Mouse (Mus musculus): ENCODE measurements at regions not wholly inside any gene's neighbourhood (a gene's known extent, or its start where the extent isn't known, plus 50 kb on each side); places are given as distances from the start of the nearest gene placed in this dataset.
A peak's percentile ranks its signal among the peaks of the same experiment; 100 is the strongest.

GRCm38 (mm10) chr13:72097811-72098210, 134.3 kb upstream of the Irx1 start:
- H3K9me3 ChIP-seq (ENCODE audit: control insufficient read depth): no peaks in the 10 kb centered on the region
- ATAC-seq: no peak
- 64% methylated on average over 11 of the region's 11 CpGs for WGBS

GRCm38 (mm10) chr13:72100741-72101140, 137.2 kb upstream of the Irx1 start:
- no peaks in the 10 kb centered on the region for H3K9me3 ChIP-seq (ENCODE audit: control insufficient read depth)
- H3K4me2 ChIP-seq (replicated peaks; ENCODE audit: low read depth): no peak overlapping the region
- H3K27ac ChIP-seq (ENCODE audit: low read depth, low read length): no peak overlapping the region
- no peaks in the 10 kb centered on the region for H3K36me3 ChIP-seq (ENCODE audit: control insufficient read depth, insufficient read depth)
- WGBS: 83% methylated on average over 5 of the region's 5 CpGs
- no peak overlapping the region for H3K4me3 ChIP-seq (ENCODE audit: low read depth, low read length)
- ATAC-seq: no peak
- no peaks in the 10 kb centered on the region for H3K4me1 ChIP-seq (replicated peaks; ENCODE audit: control insufficient read depth, insufficient read depth, low read length)
- H3K27me3 ChIP-seq (replicated peaks; ENCODE audit: control insufficient read depth, insufficient read depth, low read length): no peaks in the 10 kb centered on the region
- H3K9ac ChIP-seq (ENCODE audit: low read depth, low read length): no peak overlapping the region
- no peak for TF ChIP-seq CTCF (IDR thresholded peaks at IDR 0.05; ENCODE audit: low read depth)

More at GRCm38 (mm10) chr13:72097811-72098210, 134.3 kb upstream of the Irx1 start:
- no peaks in the 10 kb centered on the region for H3K4me1 ChIP-seq (replicated peaks; ENCODE audit: control insufficient read depth, insufficient read depth, low read length)
- H3K4me2 ChIP-seq (replicated peaks; ENCODE audit: low read depth): no peak overlapping the region
- no peaks in the 10 kb centered on the region for H3K27me3 ChIP-seq (replicated peaks; ENCODE audit: control insufficient read depth, insufficient read depth, low read length)
- no peak for TF ChIP-seq CTCF (IDR thresholded peaks at IDR 0.05; ENCODE audit: low read depth)
- H3K27ac ChIP-seq (ENCODE audit: low read depth, low read length): no peak overlapping the region
- H3K4me3 ChIP-seq (ENCODE audit: low read depth, low read length): no peak overlapping the region
- H3K9ac ChIP-seq (ENCODE audit: low read depth, low read length): no peak overlapping the region
- H3K36me3 ChIP-seq (ENCODE audit: control insufficient read depth, insufficient read depth): no peaks in the 10 kb centered on the region

GRCm38 (mm10) chr13:72108666-72109065, 145.1 kb upstream of the Irx1 start:
- no peak overlapping the region for H3K9ac ChIP-seq (ENCODE audit: low read depth, low read length)
- no peak for ATAC-seq
- no peak overlapping the region for H3K4me3 ChIP-seq (ENCODE audit: low read depth, low read length)
- no peaks in the 10 kb centered on the region for H3K9me3 ChIP-seq (ENCODE audit: control insufficient read depth)
- no peak overlapping the region for H3K27ac ChIP-seq (ENCODE audit: low read depth, low read length)
- no peaks in the 10 kb centered on the region for H3K4me1 ChIP-seq (replicated peaks; ENCODE audit: control insufficient read depth, insufficient read depth, low read length)
- H3K36me3 ChIP-seq (ENCODE audit: control insufficient read depth, insufficient read depth): no peaks in the 10 kb centered on the region
- no peak overlapping the region for H3K4me2 ChIP-seq (replicated peaks; ENCODE audit: low read depth)
- TF ChIP-seq CTCF (IDR thresholded peaks at IDR 0.05; ENCODE audit: low read depth): no peak
- 74% methylated on average over 1 of the region's 1 CpGs for WGBS
- no peaks in the 10 kb centered on the region for H3K27me3 ChIP-seq (replicated peaks; ENCODE audit: control insufficient read depth, insufficient read depth, low read length)

GRCm38 (mm10) chr13:72113942-72114341, 150.4 kb upstream of the Irx1 start:
- Histone ChIP-seq H3K4me3 (ENCODE audit: low read depth, low read length) (no peak overlapping the region), H3K9me3 (ENCODE audit: control insufficient read depth) (no peaks in the 10 kb centered on the region), H3K36me3 (ENCODE audit: control insufficient read depth, insufficient read depth) (no peaks in the 10 kb centered on the region), H3K9ac (ENCODE audit: low read depth, low read length) (no peak overlapping the region), H3K27me3 (replicated peaks; ENCODE audit: control insufficient read depth, insufficient read depth, low read length) (no peaks in the 10 kb centered on the region), H3K27ac (ENCODE audit: low read depth, low read length) (no peak overlapping the region), H3K4me1 (replicated peaks; ENCODE audit: control insufficient read depth, insufficient read depth, low read length) (no peaks in the 10 kb centered on the region), H3K4me2 (replicated peaks; ENCODE audit: low read depth) (no peak overlapping the region)
- WGBS: 82% methylated on average over 4 of the region's 4 CpGs
- ATAC-seq: no peak
- no peak for TF ChIP-seq CTCF (IDR thresholded peaks at IDR 0.05; ENCODE audit: low read depth)

- Histone ChIP-seq H3K9me3 (ENCODE audit: control insufficient read depth) (no peaks in the 10 kb centered on the region), H3K27me3 (replicated peaks; ENCODE audit: control insufficient read depth, insufficient read depth, low read length) (no peaks in the 10 kb centered on the region), H3K9ac (ENCODE audit: low read depth, low read length) (no peak overlapping the region), H3K4me2 (replicated peaks; ENCODE audit: low read depth) (no peak overlapping the region), H3K4me1 (replicated peaks; ENCODE audit: control insufficient read depth, insufficient read depth, low read length) (no peaks in the 10 kb centered on the region), H3K27ac (ENCODE audit: low read depth, low read length) (no peak overlapping the region), H3K36me3 (ENCODE audit: control insufficient read depth, insufficient read depth) (no peaks in the 10 kb centered on the region), H3K4me3 (ENCODE audit: low read depth, low read length) (no peak overlapping the region)
- ATAC-seq: no peak
- 60% methylated on average over 10 of the region's 10 CpGs for WGBS
- TF ChIP-seq CTCF (IDR thresholded peaks at IDR 0.05; ENCODE audit: low read depth): no peak
These were observed 151.5 kb upstream of the Irx1 start for GRCm38 (mm10) chr13:72114776-72115663.

- Histone ChIP-seq H3K4me1 (replicated peaks; ENCODE audit: control insufficient read depth, insufficient read depth, low read length) (no peaks in the 10 kb centered on the region), H3K4me3 (ENCODE audit: low read depth, low read length) (no peak overlapping the region), H3K4me2 (replicated peaks; ENCODE audit: low read depth) (peak overlapping the region; percentile 44; the same call in 1 of the 2 replicates), H3K36me3 (ENCODE audit: control insufficient read depth, insufficient read depth) (no peaks in the 10 kb centered on the region), H3K27ac (ENCODE audit: low read depth, low read length) (no peak overlapping the region), H3K9me3 (ENCODE audit: control insufficient read depth) (no peaks in the 10 kb centered on the region), H3K27me3 (replicated peaks; ENCODE audit: control insufficient read depth, insufficient read depth, low read length) (no peaks in the 10 kb centered on the region), H3K9ac (ENCODE audit: low read depth, low read length) (no peak overlapping the region)
- ATAC-seq: no peak
- TF ChIP-seq CTCF (IDR thresholded peaks at IDR 0.05; ENCODE audit: low read depth): no peak
- 24% methylated on average over 7 of the region's 7 CpGs for WGBS
These were observed 156.9 kb upstream of the Irx1 start for GRCm38 (mm10) chr13:72120467-72120866.

Data from intestine, postnatal 0 days (tissue).